Mouse (Mus musculus): ENCODE results near the gene Psmc5. TPM values are rescaled to one million over a fixed set of nuclear protein-coding genes. Genes with fewer than 3 reads are reported as not detected.

Gene Psmc5
- polyA plus RNA-seq, 1 experiment from 2014 or later = 88.8 TPM

- H3K27me3 ChIP-seq (ENCODE audit: insufficient read depth, low read length) = no peaks in the 10 kb centered on the region
- no peak overlapping the region for H3K9ac ChIP-seq (replicated peaks)
- no peak overlapping the region for H3K4me3 ChIP-seq (ENCODE audit: low read depth, low read length)
- no peak for DNase-seq
- no peaks in the 10 kb centered on the region for H3K36me3 ChIP-seq (replicated peaks; ENCODE audit: insufficient read depth, low read length)
- no peak for TF ChIP-seq CTCF (IDR thresholded peaks at IDR 0.05; ENCODE audit: low read depth)
- no peak for TF ChIP-seq EP300 (IDR thresholded peaks at IDR 0.05; ENCODE audit: low read depth)
- H3K4me2 ChIP-seq (ENCODE audit: low read depth, low read length) = no peak overlapping the region
- H3K4me1 ChIP-seq (ENCODE audit: insufficient read depth) = peaks cover 7% of the 10 kb centered on the region
- ATAC-seq = no peak
- peak overlapping the region; percentile 55; the same call in 1 of the 2 replicates for H3K27ac ChIP-seq (ENCODE audit: low read depth)
- WGBS (ENCODE audit: insufficient replicate concordance) = 76% methylated on average over 9 of the region's 9 CpGs
- no peaks in the 10 kb centered on the region for H3K9me3 ChIP-seq (ENCODE audit: low read length)
Measured at GRCm38 (mm10) chr11:106306758-106307157, 50.8 kb downstream of the Psmc5 start.

GRCm38 (mm10) chr11:106307432-106307831 is 51.5 kb downstream of the Psmc5 start:
- Histone ChIP-seq H3K9me3 (ENCODE audit: low read length) (no peaks in the 10 kb centered on the region), H3K4me2 (ENCODE audit: low read depth, low read length) (no peak overlapping the region), H3K4me1 (ENCODE audit: insufficient read depth) (peaks cover 7% of the 10 kb centered on the region), H3K27me3 (ENCODE audit: insufficient read depth, low read length) (no peaks in the 10 kb centered on the region), H3K27ac (ENCODE audit: low read depth) (peak overlapping the region; percentile 69; the same call in 1 of the 2 replicates), H3K4me3 (ENCODE audit: low read depth, low read length) (no peak overlapping the region), H3K36me3 (replicated peaks; ENCODE audit: insufficient read depth, low read length) (no peaks in the 10 kb centered on the region; the same call in 1 of the 2 replicates), H3K9ac (replicated peaks) (no peak overlapping the region)
- DNase-seq (no peak), ATAC-seq (no peak)
- WGBS (ENCODE audit: insufficient replicate concordance) = 46% methylated on average over 5 of the region's 5 CpGs
- no peak for TF ChIP-seq EP300 (IDR thresholded peaks at IDR 0.05; ENCODE audit: low read depth)
- TF ChIP-seq CTCF (IDR thresholded peaks at IDR 0.05; ENCODE audit: low read depth) = no peak

GRCm38 (mm10) chr11:106308162-106308561 is 52.2 kb downstream of the Psmc5 start:
- Histone ChIP-seq H3K9ac (replicated peaks) (no peak overlapping the region), H3K27ac (ENCODE audit: low read depth) (peak overlapping the region; percentile 69), H3K36me3 (replicated peaks; ENCODE audit: insufficient read depth, low read length) (no peaks in the 10 kb centered on the region; the same call in 1 of the 2 replicates), H3K9me3 (ENCODE audit: low read length) (no peaks in the 10 kb centered on the region), H3K4me3 (ENCODE audit: low read depth, low read length) (no peak overlapping the region), H3K4me2 (ENCODE audit: low read depth, low read length) (peak overlapping the region; percentile 29; the same call in 1 of the 2 replicates), H3K4me1 (ENCODE audit: insufficient read depth) (peaks cover 10% of the 10 kb centered on the region), H3K27me3 (ENCODE audit: insufficient read depth, low read length) (no peaks in the 10 kb centered on the region)
- 68% methylated on average over 11 of the region's 11 CpGs for WGBS (ENCODE audit: insufficient replicate concordance)
- peak; percentile 55 for DNase-seq
- peak; percentile 59; the same call in 1 of the 2 replicates for ATAC-seq
- TF ChIP-seq CTCF (IDR thresholded peaks at IDR 0.05; ENCODE audit: low read depth) (no peak), EP300 (IDR thresholded peaks at IDR 0.05; ENCODE audit: low read depth) (no peak)

DNA sequence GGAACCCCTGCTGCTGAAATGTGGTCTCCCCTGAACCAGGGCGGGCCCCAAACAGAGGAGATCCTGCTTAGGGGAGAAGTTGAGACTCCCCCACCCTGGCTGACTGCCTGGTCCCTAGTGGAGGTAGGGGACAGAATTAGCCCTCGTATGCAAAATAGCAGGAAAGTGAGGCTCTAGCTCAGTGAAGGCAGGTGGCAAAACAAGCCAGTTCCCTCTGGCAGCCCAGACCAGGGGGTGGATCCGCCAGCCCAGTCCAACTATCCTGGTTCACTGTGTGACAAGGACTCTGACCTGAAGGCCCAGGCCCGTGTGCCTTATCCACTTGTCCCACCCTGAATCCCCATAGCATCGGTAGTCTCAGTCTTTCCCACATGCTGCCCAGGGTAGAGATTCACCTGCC is 54.2 kb downstream of the Psmc5 start:
- 58% methylated on average over 5 of the region's 5 CpGs for WGBS (ENCODE audit: insufficient replicate concordance)
- ATAC-seq (peak; percentile 9; the same call in 1 of the 2 replicates), DNase-seq (no peak)
- H3K27me3 ChIP-seq (ENCODE audit: insufficient read depth, low read length) = no peaks in the 10 kb centered on the region
- H3K4me1 ChIP-seq (ENCODE audit: insufficient read depth) = peaks cover 14% of the 10 kb centered on the region
- no peaks in the 10 kb centered on the region; the same call in 1 of the 2 replicates for H3K36me3 ChIP-seq (replicated peaks; ENCODE audit: insufficient read depth, low read length)
- no peak overlapping the region for H3K4me3 ChIP-seq (ENCODE audit: low read depth, low read length)
- no peak overlapping the region for H3K9ac ChIP-seq (replicated peaks)
- TF ChIP-seq EP300 (IDR thresholded peaks at IDR 0.05; ENCODE audit: low read depth) (no peak), CTCF (IDR thresholded peaks at IDR 0.05; ENCODE audit: low read depth) (no peak)
- 0 out of 2 replicates have a peak overlapping the region, but pooled peaks have one; percentile 39 for H3K27ac ChIP-seq (ENCODE audit: low read depth)
- H3K4me2 ChIP-seq (ENCODE audit: low read depth, low read length) = no peak overlapping the region
- H3K9me3 ChIP-seq (ENCODE audit: low read length) = no peaks in the 10 kb centered on the region

Other genes starting within 250 kb of the Psmc5 start
- gene Kcnh6, start 248.0 kb upstream of the Psmc5 start, polyA plus RNA-seq (2015; fragmentation: Nextera tagmentation; extraction: Ambion mirVana) = 0.02 TPM in 1 of 2 replicates, not detected in the other
- 18.6 and 20.6 TPM in 2 replicates for gene Dcaf7, start 219.3 kb upstream of the Psmc5 start, polyA plus RNA-seq (2015; fragmentation: Nextera tagmentation; extraction: Ambion mirVana)
- 5.5 and 5.6 TPM in 2 replicates for gene Taco1, start 190.1 kb upstream of the Psmc5 start, polyA plus RNA-seq (2015; fragmentation: Nextera tagmentation; extraction: Ambion mirVana)
- 4.6 and 4.7 TPM in 2 replicates for gene Map3k3, start 171.5 kb upstream of the Psmc5 start, polyA plus RNA-seq (2015; fragmentation: Nextera tagmentation; extraction: Ambion mirVana)
- gene Gm10840, start 95.3 kb upstream of the Psmc5 start, polyA plus RNA-seq (2015; fragmentation: Nextera tagmentation; extraction: Ambion mirVana) = not detected in 2 replicates
- gene Limd2, start 95.3 kb upstream of the Psmc5 start, polyA plus RNA-seq (2015; fragmentation: Nextera tagmentation; extraction: Ambion mirVana) = 77.5 and 77.7 TPM in 2 replicates
- 4.6 and 4.9 TPM in 2 replicates for gene Strada, start 54.0 kb upstream of the Psmc5 start, polyA plus RNA-seq (2015; fragmentation: Nextera tagmentation; extraction: Ambion mirVana)
- gene Ccdc47, start 39.8 kb upstream of the Psmc5 start, polyA plus RNA-seq (2015; fragmentation: Nextera tagmentation; extraction: Ambion mirVana) = 33.4 and 34.6 TPM in 2 replicates
- 15.9 and 17.8 TPM in 2 replicates for gene Ddx42, start 39.2 kb upstream of the Psmc5 start, polyA plus RNA-seq (2015; fragmentation: Nextera tagmentation; extraction: Ambion mirVana)
- gene Ftsj3, start 75 bp upstream of the Psmc5 start, polyA plus RNA-seq (2015; fragmentation: Nextera tagmentation; extraction: Ambion mirVana) = 21.9 and 22.5 TPM in 2 replicates
- 16.4 and 19.5 TPM in 2 replicates for gene Smarcd2, start 16.8 kb downstream of the Psmc5 start, polyA plus RNA-seq (2015; fragmentation: Nextera tagmentation; extraction: Ambion mirVana)
- gene Tcam1, start 20.5 kb downstream of the Psmc5 start, polyA plus RNA-seq (2015; fragmentation: Nextera tagmentation; extraction: Ambion mirVana) = 0.07 and 0.09 TPM in 2 replicates
- gene Gh, start 45.7 kb downstream of the Psmc5 start, polyA plus RNA-seq (2015; fragmentation: Nextera tagmentation; extraction: Ambion mirVana) = 0.13 and 0.21 TPM in 2 replicates
- gene Cd79b, start 58.6 kb downstream of the Psmc5 start, polyA plus RNA-seq (2015; fragmentation: Nextera tagmentation; extraction: Ambion mirVana) = 34.8 and 36.0 TPM in 2 replicates
- 0.04 and 0.06 TPM in 2 replicates for gene Scn4a, start 97.1 kb downstream of the Psmc5 start, polyA plus RNA-seq (2015; fragmentation: Nextera tagmentation; extraction: Ambion mirVana)
- not detected in 2 replicates for gene Prr29, start 109.3 kb downstream of the Psmc5 start, polyA plus RNA-seq (2015; fragmentation: Nextera tagmentation; extraction: Ambion mirVana)
- gene Icam2, start 131.9 kb downstream of the Psmc5 start, polyA plus RNA-seq (2015; fragmentation: Nextera tagmentation; extraction: Ambion mirVana) = 11.4 and 12.6 TPM in 2 replicates
- 1.9 and 2.9 TPM in 2 replicates for gene Ern1, start 231.7 kb downstream of the Psmc5 start, polyA plus RNA-seq (2015; fragmentation: Nextera tagmentation; extraction: Ambion mirVana)

Measured in liver, postnatal 0 days (tissue).